12 mouse cellular contexts compared by ENCODE assay signal in the genomic region with DNA sequence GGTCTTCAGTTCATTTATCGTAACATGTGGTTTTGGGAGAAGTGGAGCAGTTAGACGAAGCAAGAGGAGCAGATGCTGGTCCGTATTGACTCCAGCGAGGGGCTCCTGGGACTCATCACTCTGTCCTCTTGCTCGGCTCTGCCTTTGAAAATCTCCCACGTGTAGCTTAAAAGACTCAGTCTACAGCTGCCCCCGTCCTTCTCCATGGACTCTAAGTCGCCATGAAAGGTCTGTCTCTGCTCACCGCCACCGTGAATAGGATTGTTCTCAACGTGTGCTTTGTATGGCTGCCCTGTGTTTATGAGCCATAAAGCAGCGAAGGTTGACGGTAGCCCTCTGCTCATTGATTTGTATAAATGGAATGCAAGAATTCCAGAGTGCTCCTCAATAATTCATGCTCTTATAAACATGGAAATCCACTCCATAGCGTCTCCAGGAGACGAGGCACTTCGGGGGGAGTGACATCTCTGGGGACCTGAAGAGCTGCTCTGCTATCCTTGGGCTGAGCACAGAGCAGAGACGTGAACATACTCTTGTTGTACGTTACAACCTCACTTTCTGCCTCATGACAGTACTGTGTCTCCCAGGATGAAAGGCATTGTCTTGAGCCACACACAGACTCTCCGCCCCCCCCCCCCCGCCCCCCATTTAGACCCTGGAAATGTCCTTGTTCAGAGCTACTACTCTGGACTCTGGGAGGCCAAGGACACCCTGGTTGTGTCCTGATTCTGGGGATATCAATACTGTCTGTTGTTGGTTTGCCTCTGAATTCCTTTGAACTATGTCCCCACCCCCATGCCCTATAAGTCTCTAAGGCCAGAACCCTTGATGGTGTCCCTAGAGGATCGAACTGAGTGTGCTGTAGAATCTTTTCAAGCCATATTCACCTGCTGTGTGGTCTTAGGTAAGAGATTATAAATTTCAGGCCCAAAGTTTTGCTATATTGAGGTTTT.
A peak's percentile ranks its signal among the peaks of the same experiment; 100 is the strongest.
DNase-seq lines count a peak whose midpoint lies in the region; ATAC-seq and TF ChIP-seq lines count a peak whose summit lies in the region.
"Had no signal": no experiment of that assay in that cellular context is flagged by ENCODE, and none has a peak within 500 bp of the region (broad histone marks: within the 10 kb centered on the region; RNA-seq: fewer than 3 reads in every experiment).

No protein-coding gene starts in this region.

- peak; percentile 59 for DNase-seq in brain, embryonic 14.5 days (ENCODE audit: low read depth)
- DNase-seq in embryo, embryonic 11 days = peak; percentile 50
- DNase-seq in layer of hippocampus, adult 11-12 months (ENCODE audit: low spot score) = no peak
- no peak for DNase-seq in lung, adult 18-20 months
- DNase-seq: cerebellum, postnatal 10 days; layer of hippocampus, postnatal 36 days; right cerebral cortex, postnatal 4 days had no signal

- WGBS in hindbrain, embryonic 16.5 days = 36% methylated on average over 21 of the region's 21 CpGs
- WGBS in midbrain, embryonic 15.5 days = 25% methylated on average over 21 of the region's 21 CpGs

- H3K36me3 ChIP-seq in hindbrain, embryonic 16.5 days (ENCODE audit: control insufficient read depth, insufficient read depth, low read length) = no peaks in the 10 kb centered on the region
- no peaks in the 10 kb centered on the region for H3K36me3 ChIP-seq in midbrain, embryonic 15.5 days (replicated peaks)
- H3K36me3 ChIP-seq: lung, embryonic 15.5 days had no signal

- H3K27ac ChIP-seq in hindbrain, embryonic 16.5 days (ENCODE audit: low read depth, low read length) = no peak overlapping the region
- H3K27ac ChIP-seq in midbrain, embryonic 15.5 days = peak overlapping the region; percentile 53
- H3K27ac ChIP-seq: forebrain, embryonic 13.5 days; lung, embryonic 15.5 days had no signal

- H3K9ac ChIP-seq in hindbrain, embryonic 16.5 days (ENCODE audit: low read depth, low read length) = no peak overlapping the region; the same call in 1 of the 2 replicates
- no peak overlapping the region for H3K9ac ChIP-seq in midbrain, embryonic 15.5 days
- H3K9ac ChIP-seq: forebrain, embryonic 13.5 days; lung, embryonic 15.5 days had no signal

- H3K27me3 ChIP-seq in hindbrain, embryonic 16.5 days (replicated peaks; ENCODE audit: control insufficient read depth, insufficient read depth, low read length) = no peaks in the 10 kb centered on the region
- H3K27me3 ChIP-seq in midbrain, embryonic 15.5 days (replicated peaks) = no peaks in the 10 kb centered on the region
- H3K27me3 ChIP-seq: forebrain, embryonic 13.5 days; lung, embryonic 15.5 days had no signal

- peaks cover 7% of the 10 kb centered on the region; the same call in 1 of the 2 replicates for H3K4me1 ChIP-seq in hindbrain, embryonic 16.5 days (ENCODE audit: control insufficient read depth, insufficient read depth, low read depth, low read length)
- peaks cover 12% of the 10 kb centered on the region for H3K4me1 ChIP-seq in midbrain, embryonic 15.5 days
- H3K4me1 ChIP-seq: lung, embryonic 15.5 days had no signal

- no peaks in the 10 kb centered on the region for H3K9me3 ChIP-seq in hindbrain, embryonic 16.5 days (ENCODE audit: control insufficient read depth, low read length)
- no peaks in the 10 kb centered on the region for H3K9me3 ChIP-seq in midbrain, embryonic 15.5 days
- H3K9me3 ChIP-seq: forebrain, embryonic 13.5 days; lung, embryonic 15.5 days had no signal

- no peak for TF ChIP-seq CTCF in brain, embryonic 14.5 days (IDR thresholded peaks at IDR 0.05; ENCODE audit: borderline replicate concordance, extremely low read depth, insufficient read depth, insufficient read length)

- peak; percentile 70 for ATAC-seq in hindbrain, embryonic 16.5 days
- ATAC-seq in midbrain, embryonic 15.5 days (replicated peaks) = peak; percentile 80
- ATAC-seq in megakaryocyte, adult 5-6 weeks (ENCODE audit: poor library complexity, severe bottlenecking) = no peak
- ATAC-seq: forebrain, embryonic 13.5 days had no signal

- H3K4me2 ChIP-seq in hindbrain, embryonic 16.5 days (ENCODE audit: low read length) = peak overlapping the region; percentile 35
- H3K4me2 ChIP-seq in midbrain, embryonic 15.5 days = peak overlapping the region; percentile 38
- H3K4me2 ChIP-seq: forebrain, embryonic 13.5 days; lung, embryonic 15.5 days had no signal

- no peak overlapping the region for H3K4me3 ChIP-seq in hindbrain, embryonic 16.5 days (ENCODE audit: low read length)
- H3K4me3 ChIP-seq in midbrain, embryonic 15.5 days = 0 out of 2 replicates have a peak overlapping the region, but pooled peaks have one; percentile 11
- H3K4me3 ChIP-seq: forebrain, embryonic 13.5 days; lung, embryonic 15.5 days had no signal

- TF ChIP-seq POLR2A in brain, embryonic 14.5 days (IDR thresholded peaks at IDR 0.05; ENCODE audit: borderline replicate concordance, extremely low read depth, insufficient read depth, insufficient read length, poor library complexity, severe bottlenecking) = no peak

Comparison
In these comparisons a context has a peak if more than half of its experiments do, and no peak if none do; other contexts are left out.
1. DNase-seq: peak in brain, embryonic 14.5 days (single experiment) and embryo, embryonic 11 days (single experiment); none in layer of hippocampus, adult 11-12 months (single experiment) and lung, adult 18-20 months (0 of 2).